Mouse (Mus musculus) G1E (cell line): ENCODE data around the gene Lrtm2.

ENCODE experiments used
- CTCF ChIP-seq: IDR thresholded peaks from 2 replicates; pipeline ENCODE4 v1.5.1; 2012; ENCODE audit warnings: low read depth, low read length, inconsistent platforms, mixed read lengths
- GATA1 ChIP-seq: IDR thresholded peaks from 2 replicates; pipeline ENCODE4 v1.6.1; 2012; ENCODE audit warnings: borderline replicate concordance, low read length, inconsistent platforms, mixed read lengths
- POLR2AphosphoS5 ChIP-seq: IDR thresholded peaks from 2 replicates; pipeline ENCODE4 v1.6.1; 2012; ENCODE audit warnings: low read depth, low read length, inconsistent platforms; ENCODE audit not compliant: insufficient replicate concordance
- TAL1 ChIP-seq: conservative IDR thresholded peaks from 2 replicates; pipeline ENCODE4 v1.6.1; 2012; ENCODE audit warnings: low read depth, low read length, inconsistent platforms, mixed read lengths

DNA sequence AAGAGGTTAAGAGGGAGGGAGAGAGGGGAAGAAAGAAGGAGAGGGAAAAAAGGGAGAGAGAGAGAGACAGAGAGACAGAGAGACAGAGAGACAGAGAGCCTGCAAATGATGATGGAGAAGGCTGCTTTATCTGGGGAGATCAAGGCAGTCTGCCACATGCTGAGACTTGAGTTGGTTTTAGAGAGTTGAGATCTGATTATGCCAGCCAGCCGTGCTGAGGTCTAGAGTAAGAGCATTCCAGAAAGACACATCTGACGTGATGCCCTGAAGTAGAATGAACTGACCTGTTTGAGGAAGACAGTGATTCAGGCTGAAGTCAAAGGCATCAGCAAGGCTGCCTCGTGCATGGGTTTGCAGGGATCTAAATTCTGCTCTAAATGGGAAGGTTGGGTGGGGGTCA is 3.3 kb upstream of the Lrtm2 start:
- no peak for TF ChIP-seq CTCF
- TF ChIP-seq TAL1 = no peak
- TF ChIP-seq POLR2AphosphoS5 = no peak
- TF ChIP-seq GATA1 = no peak
